Mouse (Mus musculus): ENCODE results near the gene Ttyh1. TPM values are rescaled to one million over a fixed set of nuclear protein-coding genes. Genes with fewer than 3 reads are reported as not detected.

The Ttyh1 gene
- total and polyA plus RNA-seq, 2 experiments from 2014 or later, result 186 to 742 TPM

GRCm38 (mm10) chr7:4163571-4164072 is 44.4 kb downstream of the Ttyh1 start:
- Histone ChIP-seq H3K27me3 (ENCODE audit: insufficient read depth, low read length) (no peaks in the 10 kb centered on the region), H3K4me1 (ENCODE audit: insufficient read depth, low read length) (no peaks in the 10 kb centered on the region), H3K9me3 (ENCODE audit: low read length) (no peaks in the 10 kb centered on the region), H3K36me3 (ENCODE audit: insufficient read depth, low read length) (no peaks in the 10 kb centered on the region), H3K27ac (ENCODE audit: low read depth, low read length) (no peak overlapping the region), H3K4me3 (ENCODE audit: low read depth, low read length) (peak overlapping the region; percentile 28), H3K4me2 (ENCODE audit: low read depth, low read length, poor library complexity, severe bottlenecking) (peak overlapping the region; percentile 49), H3K9ac (replicated peaks; ENCODE audit: low read length, poor library complexity, severe bottlenecking) (no peak overlapping the region)
- WGBS, result 3% methylated on average over 11 of the region's 11 CpGs
- no peak for ATAC-seq (ENCODE audit: low FRiP score)
- TF ChIP-seq CTCF (IDR thresholded peaks at IDR 0.05), result no peak
- no peak for DNase-seq (ENCODE audit: low spot score)

GRCm38 (mm10) chr7:4164090-4164910 is 45.1 kb downstream of the Ttyh1 start, which contains the start of gene Cdc42ep5:
TSS of gene Cdc42ep5 (minus strand) at chr7:4164860.
- Histone ChIP-seq H3K4me2 (ENCODE audit: low read depth, low read length, poor library complexity, severe bottlenecking) (peak within 1 kb of the TSS; percentile 49), H3K9ac (replicated peaks; ENCODE audit: low read length, poor library complexity, severe bottlenecking) (no peak within 1 kb of the TSS), H3K4me1 (ENCODE audit: insufficient read depth, low read length) (no peaks in the 10 kb centered on the region), H3K27ac (ENCODE audit: low read depth, low read length) (no peak within 1 kb of the TSS), H3K9me3 (ENCODE audit: low read length) (no peaks in the 10 kb centered on the region), H3K36me3 (ENCODE audit: insufficient read depth, low read length) (no peaks in the 10 kb centered on the region), H3K27me3 (ENCODE audit: insufficient read depth, low read length) (no peaks in the 10 kb centered on the region), H3K4me3 (ENCODE audit: low read depth, low read length) (peak within 1 kb of the TSS; percentile 28)
- ATAC-seq (ENCODE audit: low FRiP score) (peak; percentile 58; the same call in 1 of the 2 replicates), DNase-seq (ENCODE audit: low spot score) (peak; percentile 16)
- no peak for TF ChIP-seq CTCF (IDR thresholded peaks at IDR 0.05)
- 2% methylated on average over 18 of the region's 20 CpGs for WGBS

GRCm38 (mm10) chr7:4165286-4165685 is 46.1 kb downstream of the Ttyh1 start:
- Histone ChIP-seq H3K4me1 (ENCODE audit: insufficient read depth, low read length) (no peaks in the 10 kb centered on the region), H3K27me3 (ENCODE audit: insufficient read depth, low read length) (no peaks in the 10 kb centered on the region), H3K4me2 (ENCODE audit: low read depth, low read length, poor library complexity, severe bottlenecking) (0 out of 2 replicates have a peak overlapping the region, but pooled peaks have one; percentile 49), H3K4me3 (ENCODE audit: low read depth, low read length) (no peak overlapping the region), H3K9me3 (ENCODE audit: low read length) (no peaks in the 10 kb centered on the region), H3K9ac (replicated peaks; ENCODE audit: low read length, poor library complexity, severe bottlenecking) (no peak overlapping the region), H3K36me3 (ENCODE audit: insufficient read depth, low read length) (no peaks in the 10 kb centered on the region), H3K27ac (ENCODE audit: low read depth, low read length) (no peak overlapping the region)
- 14% methylated on average over 3 of the region's 3 CpGs for WGBS
- TF ChIP-seq CTCF (IDR thresholded peaks at IDR 0.05), result no peak
- ATAC-seq (ENCODE audit: low FRiP score), result no peak
- DNase-seq (ENCODE audit: low spot score), result no peak

DNA sequence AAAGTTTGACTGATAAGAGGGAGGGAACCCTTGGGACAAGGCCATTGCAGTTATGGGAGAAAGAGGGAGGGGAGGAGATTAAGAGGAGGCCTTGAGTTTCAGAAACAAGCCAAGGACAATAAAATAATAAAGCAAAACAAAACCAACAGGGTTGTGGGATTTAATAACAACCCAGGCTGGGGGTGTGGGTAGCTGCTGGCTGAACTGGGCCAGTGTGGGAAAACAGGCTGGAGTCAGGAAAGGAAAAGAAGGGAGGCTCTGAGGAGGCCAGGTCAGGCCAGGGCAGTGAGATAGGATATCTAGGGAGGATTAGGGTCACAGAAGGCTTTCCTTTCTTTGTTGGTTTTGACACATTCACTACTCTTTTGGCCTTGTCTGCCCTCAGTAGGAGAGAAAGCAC is 47.9 kb downstream of the Ttyh1 start:
- H3K27ac ChIP-seq (ENCODE audit: low read depth, low read length), result no peak overlapping the region
- H3K9me3 ChIP-seq (ENCODE audit: low read length), result no peaks in the 10 kb centered on the region
- no peaks in the 10 kb centered on the region for H3K27me3 ChIP-seq (ENCODE audit: insufficient read depth, low read length)
- no peak overlapping the region for H3K4me3 ChIP-seq (ENCODE audit: low read depth, low read length)
- no peaks in the 10 kb centered on the region for H3K36me3 ChIP-seq (ENCODE audit: insufficient read depth, low read length)
- DNase-seq (ENCODE audit: low spot score) (no peak), ATAC-seq (ENCODE audit: low FRiP score) (no peak)
- H3K4me1 ChIP-seq (ENCODE audit: insufficient read depth, low read length), result no peaks in the 10 kb centered on the region
- TF ChIP-seq CTCF (IDR thresholded peaks at IDR 0.05), result no peak
- no peak overlapping the region for H3K9ac ChIP-seq (replicated peaks; ENCODE audit: low read length, poor library complexity, severe bottlenecking)
- no peak overlapping the region for H3K4me2 ChIP-seq (ENCODE audit: low read depth, low read length, poor library complexity, severe bottlenecking)

- DNase-seq (ENCODE audit: low spot score) (no peak), ATAC-seq (ENCODE audit: low FRiP score) (no peak)
- no peak overlapping the region for H3K9ac ChIP-seq (replicated peaks; ENCODE audit: low read length, poor library complexity, severe bottlenecking)
- H3K9me3 ChIP-seq (ENCODE audit: low read length), result no peaks in the 10 kb centered on the region
- no peak overlapping the region for H3K4me2 ChIP-seq (ENCODE audit: low read depth, low read length, poor library complexity, severe bottlenecking)
- H3K36me3 ChIP-seq (ENCODE audit: insufficient read depth, low read length), result no peaks in the 10 kb centered on the region
- no peaks in the 10 kb centered on the region for H3K4me1 ChIP-seq (ENCODE audit: insufficient read depth, low read length)
- H3K27me3 ChIP-seq (ENCODE audit: insufficient read depth, low read length), result no peaks in the 10 kb centered on the region
- no peak for TF ChIP-seq CTCF (IDR thresholded peaks at IDR 0.05)
- 86% methylated on average over 6 of the region's 6 CpGs for WGBS
- no peak overlapping the region for H3K4me3 ChIP-seq (ENCODE audit: low read depth, low read length)
- no peak overlapping the region for H3K27ac ChIP-seq (ENCODE audit: low read depth, low read length)
Observed at GRCm38 (mm10) chr7:4170193-4170938, 51.2 kb downstream of the Ttyh1 start.

GRCm38 (mm10) chr7:4178438-4178837 is 59.2 kb downstream of the Ttyh1 start:
- DNase-seq (ENCODE audit: low spot score), result no peak
- no peaks in the 10 kb centered on the region for H3K9me3 ChIP-seq (ENCODE audit: low read length)
- 48% methylated on average over 3 of the region's 3 CpGs for WGBS
- H3K9ac ChIP-seq (replicated peaks; ENCODE audit: low read length, poor library complexity, severe bottlenecking), result no peak overlapping the region
- H3K27me3 ChIP-seq (ENCODE audit: insufficient read depth, low read length), result no peaks in the 10 kb centered on the region
- H3K27ac ChIP-seq (ENCODE audit: low read depth, low read length), result no peak overlapping the region
- no peak overlapping the region for H3K4me3 ChIP-seq (ENCODE audit: low read depth, low read length)
- no peaks in the 10 kb centered on the region for H3K4me1 ChIP-seq (ENCODE audit: insufficient read depth, low read length)
- no peak for ATAC-seq (ENCODE audit: low FRiP score)
- H3K36me3 ChIP-seq (ENCODE audit: insufficient read depth, low read length), result no peaks in the 10 kb centered on the region
- TF ChIP-seq CTCF (IDR thresholded peaks at IDR 0.05), result no peak
- H3K4me2 ChIP-seq (ENCODE audit: low read depth, low read length, poor library complexity, severe bottlenecking), result no peak overlapping the region

Other genes starting within 250 kb of the Ttyh1 start
- 0.09 TPM in 1 of 2 replicates, not detected in the other for gene Gm14548, start 221.3 kb upstream of the Ttyh1 start, total RNA-seq (2014; rRNA removed)
- gene Gm14548, start 221.3 kb upstream of the Ttyh1 start, polyA plus RNA-seq (2015; fragmentation: Nextera tagmentation; extraction: Ambion mirVana), result not detected in 2 replicates
- gene Lilra6, start 203.9 kb upstream of the Ttyh1 start, total RNA-seq (2014; rRNA removed), result 0.61 TPM in 1 of 2 replicates, not detected in the other
- gene Lilra6, start 203.9 kb upstream of the Ttyh1 start, polyA plus RNA-seq (2015; fragmentation: Nextera tagmentation; extraction: Ambion mirVana), result not detected in 2 replicates
- gene Lair1, start 56.2 kb upstream of the Ttyh1 start, total RNA-seq (2014; rRNA removed), result 3.4 and 6.5 TPM in 2 replicates
- 2.4 and 4.2 TPM in 2 replicates for gene Lair1, start 56.2 kb upstream of the Ttyh1 start, polyA plus RNA-seq (2015; fragmentation: Nextera tagmentation; extraction: Ambion mirVana)
- gene Leng8, start 17.6 kb downstream of the Ttyh1 start, total RNA-seq (2014; rRNA removed), result 176 and 253 TPM in 2 replicates
- gene Leng8, start 17.6 kb downstream of the Ttyh1 start, polyA plus RNA-seq (2015; fragmentation: Nextera tagmentation; extraction: Ambion mirVana), result 52.7 and 64.1 TPM in 2 replicates
- gene Leng9, start 31.0 kb downstream of the Ttyh1 start, total RNA-seq (2014; rRNA removed), result 3.3 and 4.9 TPM in 2 replicates
- 4.7 and 5.3 TPM in 2 replicates for gene Leng9, start 31.0 kb downstream of the Ttyh1 start, polyA plus RNA-seq (2015; fragmentation: Nextera tagmentation; extraction: Ambion mirVana)
- gene Cdc42ep5, start 45.5 kb downstream of the Ttyh1 start, total RNA-seq (2014; rRNA removed), result 6.6 and 9.7 TPM in 2 replicates
- gene Cdc42ep5, start 45.5 kb downstream of the Ttyh1 start, polyA plus RNA-seq (2015; fragmentation: Nextera tagmentation; extraction: Ambion mirVana), result 8.3 and 8.5 TPM in 2 replicates
- 0.09 TPM in 1 of 2 replicates, not detected in the other for gene Lilra5, start 118.3 kb downstream of the Ttyh1 start, total RNA-seq (2014; rRNA removed)
- 0.12 TPM in 1 of 2 replicates, not detected in the other for gene Lilra5, start 118.3 kb downstream of the Ttyh1 start, polyA plus RNA-seq (2015; fragmentation: Nextera tagmentation; extraction: Ambion mirVana)
- gene Ncr1, start 218.3 kb downstream of the Ttyh1 start, total RNA-seq (2014; rRNA removed), result not detected in 2 replicates
- gene Ncr1, start 218.3 kb downstream of the Ttyh1 start, polyA plus RNA-seq (2015; fragmentation: Nextera tagmentation; extraction: Ambion mirVana), result not detected in 2 replicates

Data from midbrain, postnatal 0 days (tissue).